Mouse (Mus musculus) olfactory bulb, adult 2 months (tissue): Measurements from ENCODE around the gene Krtap13.

Experiments used
- CTCF ChIP-seq: fragments of 200-500 bp; IDR thresholded peaks from 2 replicates; pipeline ENCODE4 v1.5.1; 2012; ENCODE audit warnings: low read depth, mild to moderate bottlenecking, low read length, moderate library complexity; ENCODE audit not compliant: insufficient read depth
- POLR2A ChIP-seq: fragments of 200-500 bp; IDR thresholded peaks from 2 replicates; pipeline ENCODE4 v1.6.1; 2012; ENCODE audit warnings: mild to moderate bottlenecking, low read depth, low read length, moderate library complexity; ENCODE audit not compliant: insufficient read depth

GRCm38 (mm10) chr16:88786786-88787185, 35.4 kb upstream of the Krtap13 start:
- TF ChIP-seq POLR2A (no peak), CTCF (no peak)
